Mouse (Mus musculus) retina, adult 2 months (tissue): ENCODE data around the gene Ccdc134.

Experiments used
- DNase-seq: peaks from one replicate; pipeline ENCODE4 v3.0.0-alpha.2; 2012; ENCODE audit warnings: low read depth, low spot score

Gene Ccdc134

GRCm38 (mm10) chr15:82170437-82171377, 43.0 kb downstream of the Ccdc134 start:
- no peak for DNase-seq

GRCm38 (mm10) chr15:82172648-82173047, 44.9 kb downstream of the Ccdc134 start:
- no peak for DNase-seq

GRCm38 (mm10) chr15:82175091-82175490, 47.4 kb downstream of the Ccdc134 start:
- DNase-seq: no peak

- no peak for DNase-seq
Observed at GRCm38 (mm10) chr15:82177743-82178290, 50.1 kb downstream of the Ccdc134 start.

GRCm38 (mm10) chr15:82181131-82181530, 53.4 kb downstream of the Ccdc134 start:
- DNase-seq: no peak

GRCm38 (mm10) chr15:82182311-82182710, 54.6 kb downstream of the Ccdc134 start:
- DNase-seq: no peak

- no peak for DNase-seq
Observed at GRCm38 (mm10) chr15:82183596-82183995, 55.9 kb downstream of the Ccdc134 start.

- DNase-seq: no peak
Observed at GRCm38 (mm10) chr15:82184183-82184582, 56.5 kb downstream of the Ccdc134 start.

GRCm38 (mm10) chr15:82184656-82185055, 56.9 kb downstream of the Ccdc134 start:
- DNase-seq: no peak

GRCm38 (mm10) chr15:82185062-82185783, 57.5 kb downstream of the Ccdc134 start:
- DNase-seq: no peak

GRCm38 (mm10) chr15:82186131-82186530, 58.4 kb downstream of the Ccdc134 start:
- DNase-seq: no peak

GRCm38 (mm10) chr15:82186931-82187330, 59.2 kb downstream of the Ccdc134 start:
- no peak for DNase-seq

- DNase-seq: no peak
Observed at GRCm38 (mm10) chr15:82187401-82187800, 59.7 kb downstream of the Ccdc134 start.

GRCm38 (mm10) chr15:82187924-82188323, 60.2 kb downstream of the Ccdc134 start:
- DNase-seq: no peak

- DNase-seq: no peak
Observed at GRCm38 (mm10) chr15:82188481-82189240, 60.9 kb downstream of the Ccdc134 start.
